15 mouse cellular contexts compared by ENCODE assay signal in the genomic region with DNA sequence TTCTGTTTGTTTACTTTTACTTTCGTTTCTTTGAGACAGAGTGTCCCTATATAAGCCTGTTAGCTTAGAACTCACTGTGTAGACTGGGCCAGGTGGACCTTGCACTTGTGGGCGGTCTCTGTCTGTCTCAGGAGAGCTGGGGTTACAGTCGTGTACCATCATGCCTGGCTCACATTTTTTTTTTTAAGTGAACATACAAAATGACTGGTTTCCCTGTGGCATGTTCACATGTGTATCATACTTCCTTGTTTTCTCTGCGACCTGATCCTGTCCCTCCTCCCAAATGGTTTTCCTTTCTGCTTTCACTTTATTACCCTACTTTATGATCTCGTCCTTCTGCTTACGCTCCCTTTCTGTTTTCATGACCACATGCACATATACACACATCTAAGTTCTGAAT. TPM values are rescaled to one million over a fixed set of nuclear protein-coding genes. Genes with fewer than 3 reads are reported as not detected.
DNase-seq lines count a peak whose midpoint lies in the region; ATAC-seq and TF ChIP-seq lines count a peak whose summit lies in the region.
"Had no signal": no experiment of that assay in that cellular context is flagged by ENCODE, and none has a peak within 500 bp of the region (broad histone marks: within the 10 kb centered on the region; RNA-seq: fewer than 3 reads in every experiment).

No protein-coding gene starts in this region.

- H3K4me1 ChIP-seq in liver, embryonic 13.5 days (replicated peaks) = peaks cover 37% of the 10 kb centered on the region
- peaks cover 5% of the 10 kb centered on the region; the same call in 1 of the 2 replicates for H3K4me1 ChIP-seq in stomach, postnatal 0 days (replicated peaks; ENCODE audit: control insufficient read depth, insufficient read depth)

- no peaks in the 10 kb centered on the region for H3K27me3 ChIP-seq in liver, embryonic 13.5 days
- no peaks in the 10 kb centered on the region for H3K27me3 ChIP-seq in stomach, postnatal 0 days (ENCODE audit: control insufficient read depth, insufficient read depth, low read length)
- H3K27me3 ChIP-seq: embryonic facial prominence, embryonic 15.5 days; limb, embryonic 12.5 days; neural tube, embryonic 13.5 days had no signal

- H3K4me2 ChIP-seq in liver, embryonic 13.5 days = no peak overlapping the region
- H3K4me2 ChIP-seq in stomach, postnatal 0 days (replicated peaks; ENCODE audit: low read depth) = no peak overlapping the region
- H3K4me2 ChIP-seq: embryonic facial prominence, embryonic 15.5 days; limb, embryonic 12.5 days; neural tube, embryonic 13.5 days had no signal

- TF ChIP-seq EP300 in stomach, postnatal 0 days (optimal IDR thresholded peaks at IDR 0.05) = no peak

- no peak for DNase-seq in liver, embryonic 13.5 days
- no peak for DNase-seq in liver
- DNase-seq in induced T-regulatory cell, adult 2 months (ENCODE audit: low read depth) = peak; percentile 62
- DNase-seq in large intestine, adult 2 months (ENCODE audit: low read depth, low spot score) = peak; percentile 61
- DNase-seq in stomach, postnatal 0 days (ENCODE audit: low spot score) = peak; percentile 48
- no peak for DNase-seq in thymus, postnatal 0 days (ENCODE audit: low spot score)
- no peak for DNase-seq in lung, postnatal 4 days
- no peak for DNase-seq in layer of hippocampus, postnatal 36 days
- DNase-seq: cerebellum, postnatal 36 days; forebrain, postnatal 0 days; heart, postnatal 36 days; right cerebral cortex, postnatal 25 days had no signal

- WGBS in liver, embryonic 13.5 days (ENCODE audit: insufficient replicate concordance) = 75% methylated on average over 6 of the region's 6 CpGs
- WGBS in large intestine, adult 2 months = 23% methylated on average over 6 of the region's 6 CpGs
- 72% methylated on average over 6 of the region's 6 CpGs for WGBS in stomach, postnatal 0 days

- no peak overlapping the region for H3K27ac ChIP-seq in liver, embryonic 13.5 days
- H3K27ac ChIP-seq in stomach, postnatal 0 days (replicated peaks) = no peak overlapping the region
- H3K27ac ChIP-seq: embryonic facial prominence, embryonic 15.5 days; limb, embryonic 12.5 days; neural tube, embryonic 13.5 days had no signal

- H3K9me3 ChIP-seq in liver, embryonic 13.5 days (replicated peaks) = no peaks in the 10 kb centered on the region
- H3K9me3 ChIP-seq in stomach, postnatal 0 days (ENCODE audit: control insufficient read depth, low read length) = no peaks in the 10 kb centered on the region
- H3K9me3 ChIP-seq: embryonic facial prominence, embryonic 15.5 days; limb, embryonic 12.5 days; neural tube, embryonic 13.5 days had no signal

- ATAC-seq in liver, embryonic 13.5 days (ENCODE audit: low read depth) = peak; percentile 43; the same call in 1 of the 2 replicates
- peak; percentile 88 for ATAC-seq in stomach, postnatal 0 days (ENCODE audit: low FRiP score, low TSS enrichment)
- ATAC-seq: forebrain, postnatal 0 days had no signal

- TF ChIP-seq CTCF in stomach, postnatal 0 days (IDR thresholded peaks at IDR 0.05; ENCODE audit: low read depth) = no peak

- H3K36me3 ChIP-seq in liver, embryonic 13.5 days = peaks cover 70% of the 10 kb centered on the region
- no peaks in the 10 kb centered on the region for H3K36me3 ChIP-seq in stomach, postnatal 0 days (ENCODE audit: control insufficient read depth, insufficient read depth, low read length)
- H3K36me3 ChIP-seq: neural tube, embryonic 13.5 days had no signal

- no peak overlapping the region for H3K9ac ChIP-seq in liver, embryonic 13.5 days
- no peak overlapping the region for H3K9ac ChIP-seq in stomach, postnatal 0 days (ENCODE audit: low read length)
- H3K9ac ChIP-seq: embryonic facial prominence, embryonic 15.5 days; forebrain, postnatal 0 days; limb, embryonic 12.5 days; neural tube, embryonic 13.5 days had no signal

- no peak overlapping the region for H3K4me3 ChIP-seq in liver, embryonic 13.5 days (replicated peaks)
- H3K4me3 ChIP-seq in stomach, postnatal 0 days (ENCODE audit: low read depth, low read length) = no peak overlapping the region
- H3K4me3 ChIP-seq: embryonic facial prominence, embryonic 15.5 days; limb, embryonic 12.5 days; neural tube, embryonic 13.5 days had no signal

RNA-seq across cellular contexts. Expression of a gene that starts 5.7 kb away (rescaled TPM):
- polyA plus RNA-seq in liver, embryonic 13.5 days (2015; fragmentation: Nextera tagmentation; extraction: Ambion mirVana) = 35.3 and 39.8 TPM in 2 replicates
- polyA plus RNA-seq in large intestine, adult 2 months (2012; rRNA removed) = 3.5 and 4.3 TPM in 2 replicates
- 9.6 and 10.2 TPM in 2 replicates for polyA plus RNA-seq in stomach, postnatal 0 days (2015; fragmentation: Nextera tagmentation; extraction: Ambion mirVana)
- 51.9 and 57.7 TPM in 2 replicates for polyA plus RNA-seq in thymus, postnatal 0 days (2015; fragmentation: Nextera tagmentation; extraction: Ambion mirVana)
- total RNA-seq in layer of hippocampus, postnatal 36 days (2021) = 1 to 10 TPM; 1.1 to 2.3 TPM

RNA-seq across cellular contexts. Expression of a gene that starts 5.8 kb away (rescaled TPM):
- polyA plus RNA-seq in liver, embryonic 13.5 days (2015; fragmentation: Nextera tagmentation; extraction: Ambion mirVana) = 40.7 and 49.0 TPM in 2 replicates
- polyA plus RNA-seq in large intestine, adult 2 months (2012; rRNA removed) = 24.1 and 26.5 TPM in 2 replicates
- 15.9 and 16.2 TPM in 2 replicates for polyA plus RNA-seq in stomach, postnatal 0 days (2015; fragmentation: Nextera tagmentation; extraction: Ambion mirVana)
- 27.0 and 29.2 TPM in 2 replicates for polyA plus RNA-seq in thymus, postnatal 0 days (2015; fragmentation: Nextera tagmentation; extraction: Ambion mirVana)
- 10 to 100 TPM; 22.6 to 24.0 TPM for total RNA-seq in layer of hippocampus, postnatal 36 days (2021)

RNA-seq across cellular contexts. Expression of a gene that starts 41.6 kb away (rescaled TPM):
- 2.5 and 3.2 TPM in 2 replicates for polyA plus RNA-seq in liver, embryonic 13.5 days (2015; fragmentation: Nextera tagmentation; extraction: Ambion mirVana)
- polyA plus RNA-seq in large intestine, adult 2 months (2012; rRNA removed) = 0.52 and 0.78 TPM in 2 replicates
- polyA plus RNA-seq in stomach, postnatal 0 days (2015; fragmentation: Nextera tagmentation; extraction: Ambion mirVana) = 2.2 and 2.8 TPM in 2 replicates
- polyA plus RNA-seq in thymus, postnatal 0 days (2015; fragmentation: Nextera tagmentation; extraction: Ambion mirVana) = 4.1 and 5.2 TPM in 2 replicates
- total RNA-seq in layer of hippocampus, postnatal 36 days (2021) = 10 to 100 TPM; 16.7 to 21.0 TPM

RNA-seq across cellular contexts. Expression of a gene that starts 55.1 kb away (rescaled TPM):
- 5.7 and 7.6 TPM in 2 replicates for polyA plus RNA-seq in liver, embryonic 13.5 days (2015; fragmentation: Nextera tagmentation; extraction: Ambion mirVana)
- polyA plus RNA-seq in large intestine, adult 2 months (2012; rRNA removed) = 5.0 and 5.9 TPM in 2 replicates
- polyA plus RNA-seq in stomach, postnatal 0 days (2015; fragmentation: Nextera tagmentation; extraction: Ambion mirVana) = 5.5 and 6.1 TPM in 2 replicates
- 17.5 and 17.6 TPM in 2 replicates for polyA plus RNA-seq in thymus, postnatal 0 days (2015; fragmentation: Nextera tagmentation; extraction: Ambion mirVana)
- total RNA-seq in layer of hippocampus, postnatal 36 days (2021) = 10 to 100 TPM; 17.8 to 18.9 TPM

Comparison
In these comparisons a context has a peak if more than half of its experiments do, and no peak if none do; other contexts are left out.
1. DNase-seq: peak in induced T-regulatory cell, adult 2 months (single experiment), large intestine, adult 2 months (single experiment) and stomach, postnatal 0 days (single experiment); none in liver, embryonic 13.5 days (single experiment), liver (single experiment), thymus, postnatal 0 days (single experiment), lung, postnatal 4 days (0 of 2) and layer of hippocampus, postnatal 36 days (0 of 2).